Mouse (Mus musculus) lung, embryonic 15.5 days (tissue): ENCODE data around the gene Fam129c. TPM values are rescaled to one million over a fixed set of nuclear protein-coding genes. Genes with fewer than 3 reads are reported as not detected.
A peak's percentile ranks its signal among the peaks of the same experiment; 100 is the strongest.

Experiments
- ATAC-seq: fragments of 200-750 bp; cut with Nextera tagmentation; 2 replicates; pipeline ENCODE4 v1.8.0; 2017; ENCODE audit warnings: moderate number of reproducible peaks, borderline replicate concordance; ENCODE audit not compliant: low FRiP score, low TSS enrichment; ENCODE audit errors: extremely low read depth
- H3K27ac ChIP-seq: fragments of 300-500 bp; sonication (generic); 2 replicates; pipeline ENCODE4 v1.5.1; 2015; ENCODE audit warnings: moderate library complexity, mild to moderate bottlenecking, inconsistent platforms
- H3K27me3 ChIP-seq: fragments of 300-500 bp; sonication (generic); 2 replicates; pipeline ENCODE4 v1.6.1; 2015; ENCODE audit warnings: inconsistent platforms
- H3K36me3 ChIP-seq: fragments of 300-500 bp; sonication (generic); 2 replicates; pipeline ENCODE4 v1.6.1; 2015; ENCODE audit warnings: inconsistent platforms
- H3K4me1 ChIP-seq: fragments of 300-500 bp; sonication (generic); 2 replicates; pipeline ENCODE4 v1.6.1; 2015; ENCODE audit warnings: inconsistent platforms
- H3K4me2 ChIP-seq: fragments of 300-500 bp; sonication (generic); 2 replicates; pipeline ENCODE4 v1.6.1; 2015; ENCODE audit warnings: inconsistent platforms, mild to moderate bottlenecking, moderate library complexity
- H3K4me3 ChIP-seq: fragments of 300-500 bp; sonication (generic); 2 replicates; pipeline ENCODE4 v1.5.1; 2015; ENCODE audit warnings: mild to moderate bottlenecking, inconsistent platforms
- H3K9ac ChIP-seq: fragments of 300-500 bp; sonication (generic); 2 replicates; pipeline ENCODE4 v1.6.1; 2015; ENCODE audit warnings: inconsistent platforms
- H3K9me3 ChIP-seq: fragments of 300-500 bp; sonication (generic); 2 replicates; pipeline ENCODE4 v1.6.1; 2016; ENCODE audit warnings: inconsistent platforms
- WGBS: fragments of 180-500 bp; shearing (Covaris S2); methylation state at CpG from one replicate; pipeline ENCODE4 v1.1.7; 2015; 5-methylcytosine and 5-hydroxymethylcytosine counted together
- polyA plus RNA-seq: library from polyadenylated mRNA; unstranded; fragments of >200 nt; fragmentation: Nextera tagmentation; extraction: Ambion mirVana; gene quantifications from 2 replicates; pipeline ENCODE4 v1.2.1, GENCODE M21; 2015

The Fam129c gene
- polyA plus RNA-seq, 1 experiment from 2014 or later: 3.1 TPM

GRCm38 (mm10) chr8:71563992-71564391 lies 33.5 kb upstream of the Fam129c start:
- Histone ChIP-seq H3K9me3 (0 out of 2 replicates have a peak, but pooled peaks cover 3% of the 10 kb centered on the region), H3K27me3 (peaks cover 48% of the 10 kb centered on the region), H3K4me3 (no peak overlapping the region), H3K36me3 (no peaks in the 10 kb centered on the region), H3K4me1 (peaks cover 21% of the 10 kb centered on the region), H3K4me2 (no peak overlapping the region), H3K27ac (no peak overlapping the region), H3K9ac (no peak overlapping the region)
- no peak for ATAC-seq
- WGBS: 87% methylated on average over 4 of the region's 4 CpGs

GRCm38 (mm10) chr8:71566501-71566900 lies 30.9 kb upstream of the Fam129c start, which contains the start of gene Nxnl1:
Nxnl1 (minus strand) TSS chr8:71566601.
- 76% methylated on average over 3 of the region's 3 CpGs for whole genome bisulfite sequencing
- Histone ChIP-seq H3K36me3 (no peaks in the 10 kb centered on the region), H3K27me3 (peaks cover 25% of the 10 kb centered on the region), H3K27ac (no peak within 1 kb of the TSS), H3K4me2 (no peak within 1 kb of the TSS), H3K9me3 (0 out of 2 replicates have a peak, but pooled peaks cover 3% of the 10 kb centered on the region), H3K4me1 (peaks cover 36% of the 10 kb centered on the region), H3K9ac (no peak within 1 kb of the TSS), H3K4me3 (no peak within 1 kb of the TSS)
- ATAC-seq: no peak

- no peak for ATAC-seq
- Histone ChIP-seq H3K4me2 (no peak overlapping the region), H3K9me3 (0 out of 2 replicates have a peak, but pooled peaks cover 3% of the 10 kb centered on the region), H3K4me3 (no peak overlapping the region), H3K27ac (no peak overlapping the region), H3K36me3 (no peaks in the 10 kb centered on the region), H3K27me3 (peaks cover 15% of the 10 kb centered on the region), H3K4me1 (peaks cover 41% of the 10 kb centered on the region), H3K9ac (no peak overlapping the region)
- 60% methylated on average over 7 of the region's 7 CpGs for WGBS
Measured at GRCm38 (mm10) chr8:71567587-71567986, 29.9 kb upstream of the Fam129c start.

- Histone ChIP-seq H3K4me2 (peak within 1 kb of the TSS; percentile 82), H3K9ac (peak within 1 kb of the TSS; percentile 51), H3K9me3 (0 out of 2 replicates have a peak, but pooled peaks cover 3% of the 10 kb centered on the region), H3K27me3 (peaks cover 6% of the 10 kb centered on the region), H3K36me3 (no peaks in the 10 kb centered on the region), H3K27ac (peak within 1 kb of the TSS; percentile 92), H3K4me3 (peak within 1 kb of the TSS; percentile 66), H3K4me1 (peaks cover 40% of the 10 kb centered on the region)
- no peak for ATAC-seq
- 9% methylated on average over 13 of the region's 13 CpGs for WGBS
Measured at GRCm38 (mm10) chr8:71568387-71568937, 29.0 kb upstream of the Fam129c start, which contains the start of gene Slc27a1. Slc27a1 (plus strand) TSS chr8:71568882.

DNA sequence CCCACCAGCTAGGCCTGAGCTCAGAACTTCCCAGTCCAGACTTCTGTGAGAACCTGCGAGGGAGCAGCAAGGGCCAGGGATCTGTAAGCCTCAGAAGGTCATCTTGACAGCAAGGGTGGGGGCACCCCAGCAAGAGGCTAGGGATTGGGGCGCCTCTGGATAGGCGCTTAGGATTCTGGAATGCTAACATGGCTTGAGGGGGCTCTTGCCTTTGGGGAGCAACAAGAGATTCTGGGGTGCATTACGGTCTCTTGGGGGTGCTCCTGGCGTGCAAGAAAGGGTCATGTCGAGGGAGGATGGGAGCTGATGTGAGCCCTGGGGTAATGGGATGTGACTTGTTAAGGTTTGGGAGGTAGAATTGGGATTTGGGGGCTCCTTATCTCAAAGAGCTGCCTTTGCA lies 28.5 kb upstream of the Fam129c start:
- Histone ChIP-seq H3K4me1 (peaks cover 40% of the 10 kb centered on the region), H3K36me3 (no peaks in the 10 kb centered on the region), H3K9me3 (0 out of 2 replicates have a peak, but pooled peaks cover 3% of the 10 kb centered on the region), H3K9ac (peak overlapping the region; percentile 51; the same call in 1 of the 2 replicates), H3K4me3 (peak overlapping the region; percentile 66), H3K27ac (peak overlapping the region; percentile 92), H3K27me3 (peaks cover 2% of the 10 kb centered on the region; the same call in 1 of the 2 replicates), H3K4me2 (peak overlapping the region; percentile 82)
- no peak for ATAC-seq
- 26% methylated on average over 6 of the region's 6 CpGs for WGBS

GRCm38 (mm10) chr8:71569366-71570290 lies 27.8 kb upstream of the Fam129c start:
- under 1% methylated on average over 51 of the region's 51 CpGs for WGBS
- Histone ChIP-seq H3K27me3 (no peaks in the 10 kb centered on the region; the same call in 1 of the 2 replicates), H3K9me3 (no peaks in the 10 kb centered on the region), H3K9ac (peak overlapping the region; percentile 51), H3K4me1 (peaks cover 40% of the 10 kb centered on the region), H3K4me2 (peak overlapping the region; percentile 82), H3K4me3 (peak overlapping the region; percentile 66), H3K36me3 (no peaks in the 10 kb centered on the region), H3K27ac (peak overlapping the region; percentile 92)
- ATAC-seq: peak; percentile 69

DNA sequence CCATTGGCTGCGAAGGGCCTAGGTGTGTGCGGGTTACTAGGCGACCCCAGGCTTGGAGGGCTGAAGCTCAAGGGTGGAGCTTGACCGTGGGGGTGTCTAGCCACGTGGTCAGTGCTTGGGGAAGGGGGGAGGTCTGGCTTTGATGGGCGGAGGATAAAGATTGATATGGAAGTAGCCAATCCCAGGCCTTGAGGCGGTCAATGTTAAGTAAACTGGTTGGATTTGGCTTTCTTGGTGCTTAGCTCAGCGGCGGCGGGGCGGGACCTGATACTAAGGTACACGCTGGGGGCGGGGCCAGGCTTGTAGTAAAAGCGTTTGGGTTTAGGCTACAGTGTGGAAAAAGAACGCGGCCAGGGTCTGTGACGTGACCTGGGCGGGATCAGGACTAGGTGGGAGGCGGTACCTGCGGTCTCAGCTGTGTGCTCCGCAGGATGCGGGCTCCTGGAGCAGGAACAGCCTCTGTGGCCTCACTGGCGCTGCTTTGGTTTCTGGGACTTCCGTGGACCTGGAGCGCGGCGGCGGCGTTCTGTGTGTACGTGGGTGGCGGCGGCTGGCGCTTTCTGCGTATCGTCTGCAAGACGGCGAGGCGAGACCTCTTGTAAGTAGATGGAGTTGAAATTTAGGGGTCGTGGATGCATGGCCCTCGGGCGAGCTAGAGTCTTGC lies 27.0 kb upstream of the Fam129c start:
- H3K36me3 ChIP-seq: no peaks in the 10 kb centered on the region
- peaks cover 40% of the 10 kb centered on the region for H3K4me1 ChIP-seq
- H3K4me2 ChIP-seq: peak overlapping the region; percentile 82
- no peaks in the 10 kb centered on the region for H3K9me3 ChIP-seq
- H3K9ac ChIP-seq: peak overlapping the region; percentile 58
- WGBS: under 1% methylated on average over 41 of the region's 41 CpGs
- H3K27ac ChIP-seq: peak overlapping the region; percentile 92
- ATAC-seq: peak; percentile 84
- H3K27me3 ChIP-seq: no peaks in the 10 kb centered on the region; the same call in 1 of the 2 replicates
- peak overlapping the region; percentile 66 for H3K4me3 ChIP-seq

GRCm38 (mm10) chr8:71572077-71572476 lies 25.4 kb upstream of the Fam129c start:
- 82% methylated on average over 2 of the region's 2 CpGs for WGBS
- Histone ChIP-seq H3K9me3 (no peaks in the 10 kb centered on the region), H3K4me2 (no peak overlapping the region), H3K9ac (no peak overlapping the region), H3K27ac (peak overlapping the region; percentile 83; the same call in 1 of the 2 replicates), H3K36me3 (no peaks in the 10 kb centered on the region), H3K4me1 (peaks cover 40% of the 10 kb centered on the region), H3K4me3 (no peak overlapping the region; the same call in 1 of the 2 replicates), H3K27me3 (no peaks in the 10 kb centered on the region; the same call in 1 of the 2 replicates)
- ATAC-seq: no peak

DNA sequence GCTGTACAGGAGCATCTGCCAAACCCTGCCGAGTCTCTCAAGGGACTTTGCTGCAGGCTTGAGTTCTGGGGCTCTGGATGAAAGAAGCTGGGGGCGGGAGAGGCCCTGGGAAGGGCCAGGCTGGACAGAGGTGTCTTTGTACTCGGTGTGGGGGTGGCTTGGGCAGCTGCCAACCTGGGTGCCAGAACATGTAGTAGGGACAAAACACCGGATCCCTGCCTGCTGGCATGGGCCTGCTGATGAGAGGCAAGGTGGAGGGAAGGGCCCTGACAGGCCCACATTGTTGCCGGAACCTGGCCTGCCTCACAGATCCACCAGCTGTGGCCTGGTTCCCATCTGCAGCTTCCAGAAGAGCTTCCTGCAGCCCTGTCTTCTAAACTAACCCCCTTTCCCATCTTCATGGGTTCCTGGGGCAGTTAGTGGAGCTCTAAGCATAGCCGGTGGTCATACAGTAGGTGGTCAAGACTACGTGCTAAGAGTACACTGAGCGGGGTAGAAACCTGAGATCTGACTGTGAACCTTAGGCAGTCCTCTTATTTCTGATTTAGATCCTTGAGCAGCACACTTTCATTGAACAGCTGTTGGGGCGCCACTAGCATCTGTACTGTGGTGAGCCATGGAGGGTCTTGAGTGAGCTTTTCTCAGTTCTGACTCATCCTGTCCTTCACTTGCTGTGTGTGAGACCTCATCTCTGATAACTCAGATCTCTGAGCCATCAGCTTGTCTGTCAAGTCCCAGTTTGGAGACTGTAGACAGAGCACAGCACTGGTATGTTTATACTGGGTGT lies 24.4 kb upstream of the Fam129c start:
- Histone ChIP-seq H3K36me3 (no peaks in the 10 kb centered on the region), H3K27ac (peak overlapping the region; percentile 83), H3K4me2 (peak overlapping the region; percentile 13; the same call in 1 of the 2 replicates), H3K9me3 (no peaks in the 10 kb centered on the region), H3K4me1 (peaks cover 40% of the 10 kb centered on the region), H3K27me3 (no peaks in the 10 kb centered on the region), H3K9ac (no peak overlapping the region), H3K4me3 (no peak overlapping the region)
- 51% methylated on average over 9 of the region's 9 CpGs for WGBS
- no peak for ATAC-seq

DNA sequence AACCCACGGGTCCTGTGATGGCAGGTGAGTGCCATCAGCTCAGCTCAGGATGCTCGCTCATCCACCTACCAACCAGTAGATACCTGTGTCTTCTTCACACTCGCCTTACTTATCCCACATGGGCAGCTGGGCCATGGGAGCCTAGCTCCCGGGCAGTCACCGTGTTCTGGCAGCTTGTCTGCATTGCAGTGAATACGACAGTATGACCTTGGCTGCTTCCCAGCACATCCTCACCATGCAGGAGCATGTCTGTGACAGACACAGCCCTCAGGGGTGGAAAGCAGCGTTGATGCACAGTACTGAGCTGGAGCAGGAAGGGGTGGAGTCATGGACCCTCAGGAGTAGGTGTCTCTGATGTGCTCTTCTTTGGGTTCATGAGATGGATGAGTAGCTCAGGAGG lies 23.0 kb upstream of the Fam129c start:
- H3K36me3 ChIP-seq: no peaks in the 10 kb centered on the region
- no peak overlapping the region for H3K9ac ChIP-seq
- 58% methylated on average over 7 of the region's 7 CpGs for WGBS
- H3K4me2 ChIP-seq: no peak overlapping the region
- H3K27me3 ChIP-seq: no peaks in the 10 kb centered on the region
- no peaks in the 10 kb centered on the region for H3K9me3 ChIP-seq
- H3K4me1 ChIP-seq: peaks cover 27% of the 10 kb centered on the region
- no peak for ATAC-seq
- no peak overlapping the region for H3K27ac ChIP-seq
- no peak overlapping the region for H3K4me3 ChIP-seq

- Histone ChIP-seq H3K36me3 (no peaks in the 10 kb centered on the region), H3K27me3 (no peaks in the 10 kb centered on the region), H3K4me1 (peaks cover 22% of the 10 kb centered on the region), H3K9ac (no peak overlapping the region), H3K9me3 (no peaks in the 10 kb centered on the region), H3K27ac (no peak overlapping the region), H3K4me3 (no peak overlapping the region), H3K4me2 (no peak overlapping the region)
- no peak for ATAC-seq
- WGBS: 31% methylated on average over 1 of the region's 1 CpGs
Measured at GRCm38 (mm10) chr8:71575020-71575419, 22.4 kb upstream of the Fam129c start.
